Mouse (Mus musculus): ENCODE data around the gene Nat9.

The Nat9 gene

GRCm38 (mm10) chr11:115177559-115178195 is 10.0 kb downstream of the Nat9 start:
- in situ Hi-C loops (cut with MseI, MboI) = no loop called here

GRCm38 (mm10) chr11:115176399-115177190 is 11.1 kb downstream of the Nat9 start:
- in situ Hi-C loops (cut with MseI, MboI) = no loop called here

- in situ Hi-C loops (cut with MseI, MboI) = no loop called here
Observed at GRCm38 (mm10) chr11:115173549-115174339, 13.9 kb downstream of the Nat9 start.

- in situ Hi-C loops (cut with MseI, MboI) = no loop called here
Observed at GRCm38 (mm10) chr11:115172825-115173287, 14.8 kb downstream of the Nat9 start.

DNA sequence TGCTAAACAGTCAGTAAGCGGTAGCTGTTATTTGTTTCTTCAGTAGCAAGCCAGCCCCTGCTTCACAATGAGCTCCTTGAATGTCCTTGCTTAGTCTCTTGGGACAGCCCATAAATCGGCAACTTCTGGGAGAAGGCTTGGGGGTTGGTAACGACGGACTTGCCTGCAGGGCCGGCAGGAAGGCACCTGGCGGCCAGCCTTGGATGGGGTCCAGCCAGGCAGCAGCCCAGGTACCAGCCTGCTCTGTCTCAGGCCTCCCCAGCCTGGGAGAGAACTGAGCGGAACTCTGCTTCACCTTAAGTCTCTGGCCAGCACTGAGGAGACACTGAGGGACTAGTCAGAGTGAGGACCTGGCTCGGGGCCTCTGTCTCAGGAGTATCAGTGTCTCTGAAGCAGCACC is 16.5 kb downstream of the Nat9 start:
- in situ Hi-C loops (cut with MseI, MboI) = no loop called here

- in situ Hi-C loops (cut with MseI, MboI) = no loop called here
Observed at GRCm38 (mm10) chr11:115169430-115169829, 18.2 kb downstream of the Nat9 start.

GRCm38 (mm10) chr11:115167631-115168249 is 19.9 kb downstream of the Nat9 start:
- in situ Hi-C loops (cut with MseI, MboI) = no loop called here

DNA sequence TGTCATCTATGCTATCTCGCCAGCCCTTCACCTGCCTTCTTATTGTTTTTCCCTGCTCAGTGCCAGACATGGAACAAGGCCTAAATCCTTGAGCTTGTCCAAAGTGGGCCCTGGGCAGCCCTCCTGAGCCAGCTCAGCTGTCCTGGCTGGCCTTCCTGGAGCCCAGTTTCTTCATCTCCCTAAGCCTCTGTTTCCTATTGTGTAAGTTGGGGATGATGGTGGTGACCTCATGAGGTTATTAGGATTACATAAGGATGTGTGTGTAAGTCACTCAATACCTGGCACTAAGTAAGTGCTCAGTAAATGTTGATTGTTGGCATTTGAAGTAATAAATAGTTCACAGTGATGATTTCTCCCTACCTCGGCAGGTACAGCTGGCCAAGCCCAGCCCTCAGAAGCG is 20.9 kb downstream of the Nat9 start:
- in situ Hi-C loops (cut with MseI, MboI) = no loop called here

DNA sequence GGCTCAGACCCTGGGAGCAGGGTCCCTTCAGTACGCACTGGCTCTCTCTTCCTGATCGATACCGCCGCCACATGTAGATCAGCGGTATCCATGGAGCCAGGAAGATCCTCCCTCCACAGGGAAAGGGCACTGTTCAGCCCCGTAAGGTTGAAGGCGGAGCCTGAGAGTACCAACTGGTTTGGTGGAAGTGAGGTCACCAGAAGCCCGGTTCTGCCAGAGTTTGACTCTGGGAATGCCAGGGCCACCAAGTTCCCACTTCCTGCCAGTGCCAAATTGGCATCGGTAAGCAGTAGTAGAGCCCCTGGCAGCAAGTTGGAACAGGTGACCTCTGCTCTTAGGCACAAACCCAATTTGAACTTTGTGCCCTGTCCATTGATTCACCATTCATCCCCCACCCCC is 22.7 kb downstream of the Nat9 start:
- in situ Hi-C loops (cut with MseI, MboI) = loop anchor here in 1 of 2 experiments (5.0 kb wide), 1 partner anchor 97 kb away; no protein-coding TSS in a partner anchor

DNA sequence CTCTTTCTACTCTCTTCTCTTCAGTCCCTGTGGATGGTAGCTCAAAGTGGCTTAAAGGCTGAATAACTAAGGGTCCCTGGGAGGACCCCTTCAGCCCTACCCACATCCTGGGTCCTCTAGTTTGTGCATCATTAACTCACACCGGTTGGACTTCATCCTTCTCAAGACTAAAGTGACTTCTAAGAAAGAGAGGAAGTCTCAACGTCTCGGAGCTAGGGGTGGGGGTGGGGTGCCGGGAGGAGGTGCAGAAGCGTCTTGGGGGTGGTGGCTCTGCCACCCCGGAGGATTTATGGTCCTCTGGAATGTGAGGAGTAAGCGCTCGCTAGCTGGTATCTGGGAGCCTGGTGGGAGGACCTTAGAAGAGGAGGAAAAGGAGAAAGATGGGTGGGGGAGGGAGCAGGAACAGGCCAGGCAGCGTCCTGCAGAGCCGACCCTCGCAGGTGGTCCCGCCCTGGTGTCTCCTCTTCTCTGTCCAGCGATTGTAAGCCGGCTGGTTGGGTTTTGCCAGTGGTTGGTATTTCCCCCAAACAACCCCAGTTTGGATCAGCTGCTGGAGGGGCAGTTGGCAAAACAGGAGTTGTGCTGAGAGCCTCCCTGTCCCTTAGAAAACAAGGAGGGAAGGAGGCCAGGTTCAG is 23.2 kb downstream of the Nat9 start:
- in situ Hi-C loops (cut with MseI, MboI) = loop anchor here in 1 of 2 experiments (5.0 kb wide), 1 partner anchor 98 kb away; no protein-coding TSS in a partner anchor

DNA sequence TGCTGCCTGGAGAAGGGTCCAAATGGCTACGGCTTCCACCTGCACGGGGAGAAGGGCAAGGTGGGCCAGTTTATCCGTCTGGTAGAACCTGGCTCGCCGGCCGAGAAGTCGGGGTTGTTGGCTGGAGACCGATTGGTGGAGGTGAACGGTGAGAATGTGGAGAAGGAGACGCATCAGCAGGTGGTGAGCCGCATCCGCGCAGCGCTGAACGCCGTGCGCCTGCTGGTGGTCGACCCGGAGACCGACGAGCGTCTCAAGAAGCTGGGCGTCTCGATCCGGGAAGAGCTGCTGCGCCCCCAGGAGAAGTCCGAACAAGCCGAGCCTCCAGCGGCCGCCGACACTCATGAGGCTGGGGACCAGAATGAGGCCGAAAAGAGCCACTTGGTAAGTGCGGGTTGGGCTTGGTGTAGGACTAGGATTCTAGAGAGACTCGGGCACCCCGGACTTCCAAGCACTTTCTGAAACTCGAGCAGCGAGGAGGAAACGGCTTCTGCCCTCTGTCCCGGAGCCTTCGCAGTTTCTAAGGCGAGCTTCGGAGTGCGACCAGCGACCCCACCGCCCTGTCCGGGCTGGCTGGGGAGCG is 24.0 kb downstream of the Nat9 start:
- in situ Hi-C loops (cut with MseI, MboI) = loop anchor here in 1 of 2 experiments (5.0 kb wide), 1 partner anchor 99 kb away; no protein-coding TSS in a partner anchor

GRCm38 (mm10) chr11:115162832-115163480 is 24.7 kb downstream of the Nat9 start, which contains the start of gene Slc9a3r1:
Gene Slc9a3r1 (plus strand): TSS chr11:115163341.
- in situ Hi-C loops (cut with MseI, MboI) = loop anchor here in 1 of 2 experiments (5.0 kb wide), 1 partner anchor 99 kb away; no protein-coding TSS in a partner anchor

DNA sequence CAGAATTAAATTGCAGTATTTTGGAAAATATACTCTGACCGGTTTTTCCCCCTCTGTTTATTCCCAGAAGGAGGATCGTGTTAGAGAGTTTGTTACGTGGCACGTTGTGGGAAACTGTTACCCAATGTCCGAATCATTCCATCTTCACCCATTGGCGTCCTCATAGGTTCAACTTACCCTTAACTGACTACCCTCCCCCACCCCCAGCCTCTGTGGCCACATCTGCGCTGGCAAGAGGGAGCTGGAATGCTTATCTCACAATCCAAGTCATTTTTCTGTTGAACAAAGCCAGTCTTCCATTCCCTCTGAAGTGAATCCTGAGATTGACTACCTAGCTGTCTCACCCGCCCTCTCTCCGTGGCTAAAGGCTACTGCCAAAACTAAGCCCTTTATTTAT is 25.5 kb downstream of the Nat9 start:
- in situ Hi-C loops (cut with MseI, MboI) = loop anchor here in 1 of 2 experiments (5.0 kb wide), 1 partner anchor 100 kb away; no protein-coding TSS in a partner anchor

- in situ Hi-C loops (cut with MseI, MboI) = loop anchor here in 1 of 2 experiments (5.0 kb wide), 1 partner anchor 101 kb away; no protein-coding TSS in a partner anchor
Observed at GRCm38 (mm10) chr11:115161578-115162204, 26.0 kb downstream of the Nat9 start.

- in situ Hi-C loops (cut with MseI, MboI) = loop anchor here in 1 of 2 experiments (5.0 kb wide), 1 partner anchor 101 kb away; no protein-coding TSS in a partner anchor
Observed at GRCm38 (mm10) chr11:115160883-115161577, 26.6 kb downstream of the Nat9 start.

GRCm38 (mm10) chr11:115160016-115160797 is 27.5 kb downstream of the Nat9 start:
- in situ Hi-C loops (cut with MseI, MboI) = loop anchor here in 1 of 2 experiments (5.0 kb wide), 1 partner anchor 102 kb away; no protein-coding TSS in a partner anchor

- in situ Hi-C loops (cut with MseI, MboI) = no loop called here
Observed at GRCm38 (mm10) chr11:115157933-115158719, 29.5 kb downstream of the Nat9 start.
